Mouse (Mus musculus) heart, embryonic 13.5 days (tissue): ENCODE measurements at regions not wholly inside any gene's neighbourhood (a gene's known extent, or its start where the extent isn't known, plus 50 kb on each side); places are given as distances from the start of the nearest gene placed in this dataset.

Experiments used
- ATAC-seq: fragments of 200-750 bp; cut with Nextera tagmentation; 2 replicates; pipeline ENCODE4 v1.8.0; 2017; ENCODE audit warnings: moderate TSS enrichment; ENCODE audit not compliant: insufficient number of reproducible peaks, low FRiP score, low TSS enrichment; ENCODE audit errors: extremely low read depth
- H3K27ac ChIP-seq: fragments of 300-500 bp; sonication (generic); replicated peaks from 2 replicates; pipeline ENCODE4 v1.5.1; 2015; ENCODE audit warnings: moderate library complexity, mild to moderate bottlenecking, inconsistent platforms
- H3K27me3 ChIP-seq: fragments of 300-500 bp; sonication (generic); replicated peaks from 2 replicates; pipeline ENCODE4 v1.6.1; 2015; ENCODE audit warnings: mild to moderate bottlenecking, inconsistent platforms
- H3K36me3 ChIP-seq: fragments of 300-500 bp; sonication (generic); 2 replicates; pipeline ENCODE4 v1.6.1; 2015; ENCODE audit warnings: mild to moderate bottlenecking, inconsistent platforms
- H3K4me1 ChIP-seq: fragments of 300-500 bp; sonication (generic); 2 replicates; pipeline ENCODE4 v1.6.1; 2015; ENCODE audit warnings: inconsistent platforms
- H3K4me2 ChIP-seq: fragments of 300-500 bp; sonication (generic); 2 replicates; pipeline ENCODE4 v1.6.1; 2015; ENCODE audit warnings: inconsistent platforms, mild to moderate bottlenecking, moderate library complexity
- H3K4me3 ChIP-seq: fragments of 300-500 bp; sonication (generic); 2 replicates; pipeline ENCODE4 v1.5.1; 2015; ENCODE audit warnings: moderate library complexity, mild to moderate bottlenecking, inconsistent platforms
- H3K9ac ChIP-seq: fragments of 300-500 bp; sonication (generic); 2 replicates; pipeline ENCODE4 v1.6.1; 2015; ENCODE audit warnings: inconsistent platforms, mild to moderate bottlenecking, moderate library complexity
- H3K9me3 ChIP-seq: fragments of 300-500 bp; sonication (generic); 2 replicates; pipeline ENCODE4 v1.6.1; 2016; ENCODE audit warnings: inconsistent platforms
- WGBS: fragments of 180-500 bp; shearing (Covaris S2); methylation state at CpG from one replicate; pipeline ENCODE4 v1.1.7; 2015; ENCODE audit warnings: mixed read lengths; 5-methylcytosine and 5-hydroxymethylcytosine counted together

GRCm38 (mm10) chr16:39379959-39380358 lies 487.5 kb downstream of the Igsf11 start:
- Histone ChIP-seq H3K27me3 (no peaks in the 10 kb centered on the region), H3K36me3 (no peaks in the 10 kb centered on the region), H3K4me1 (no peaks in the 10 kb centered on the region), H3K4me2 (no peak overlapping the region), H3K4me3 (no peak overlapping the region), H3K9ac (no peak overlapping the region), H3K27ac (no peak overlapping the region), H3K9me3 (no peaks in the 10 kb centered on the region)
- 73% methylated on average over 7 of the region's 7 CpGs for WGBS
- ATAC-seq = no peak

GRCm38 (mm10) chr16:39389943-39390342 lies 497.5 kb downstream of the Igsf11 start:
- ATAC-seq = no peak
- Histone ChIP-seq H3K9ac (no peak overlapping the region), H3K4me3 (no peak overlapping the region), H3K4me2 (no peak overlapping the region), H3K27me3 (no peaks in the 10 kb centered on the region), H3K36me3 (no peaks in the 10 kb centered on the region), H3K27ac (no peak overlapping the region), H3K4me1 (no peaks in the 10 kb centered on the region), H3K9me3 (no peaks in the 10 kb centered on the region)
- 55% methylated on average over 5 of the region's 5 CpGs for WGBS

- WGBS = 75% methylated on average over 3 of the region's 3 CpGs
- H3K36me3 ChIP-seq = no peaks in the 10 kb centered on the region
These were observed 498.2 kb downstream of the Igsf11 start for GRCm38 (mm10) chr16:39390626-39391025.

GRCm38 (mm10) chr16:39402101-39402749 lies 509.8 kb downstream of the Igsf11 start:
- H3K4me1 ChIP-seq = no peaks in the 10 kb centered on the region
- no peak for ATAC-seq
- H3K36me3 ChIP-seq = no peaks in the 10 kb centered on the region
- no peak overlapping the region for H3K9ac ChIP-seq
- 70% methylated on average over 4 of the region's 4 CpGs for WGBS
- H3K9me3 ChIP-seq = no peaks in the 10 kb centered on the region
- H3K4me2 ChIP-seq = no peak overlapping the region
- H3K27ac ChIP-seq = no peak overlapping the region
- no peaks in the 10 kb centered on the region for H3K27me3 ChIP-seq
- no peak overlapping the region for H3K4me3 ChIP-seq

More at GRCm38 (mm10) chr16:39390626-39391025, 498.2 kb downstream of the Igsf11 start:
- no peaks in the 10 kb centered on the region for H3K4me1 ChIP-seq
- no peak overlapping the region for H3K27ac ChIP-seq
- no peak overlapping the region for H3K4me3 ChIP-seq
- H3K27me3 ChIP-seq = no peaks in the 10 kb centered on the region
- no peak overlapping the region for H3K4me2 ChIP-seq
- H3K9me3 ChIP-seq = no peaks in the 10 kb centered on the region
- no peak overlapping the region for H3K9ac ChIP-seq
- no peak for ATAC-seq

GRCm38 (mm10) chr16:39431581-39431980 lies 539.1 kb downstream of the Igsf11 start:
- Histone ChIP-seq H3K27me3 (no peaks in the 10 kb centered on the region), H3K4me3 (no peak overlapping the region), H3K4me2 (no peak overlapping the region), H3K9me3 (no peaks in the 10 kb centered on the region), H3K9ac (no peak overlapping the region), H3K36me3 (no peaks in the 10 kb centered on the region), H3K4me1 (no peaks in the 10 kb centered on the region), H3K27ac (no peak overlapping the region)
- ATAC-seq = no peak
- 82% methylated on average over 1 of the region's 1 CpGs for WGBS

- WGBS = 82% methylated on average over 2 of the region's 2 CpGs
- ATAC-seq = no peak
- Histone ChIP-seq H3K9me3 (no peaks in the 10 kb centered on the region), H3K4me2 (no peak overlapping the region), H3K36me3 (no peaks in the 10 kb centered on the region), H3K9ac (no peak overlapping the region), H3K4me1 (no peaks in the 10 kb centered on the region), H3K27ac (no peak overlapping the region), H3K4me3 (no peak overlapping the region), H3K27me3 (no peaks in the 10 kb centered on the region)
These were observed 538.4 kb upstream of the Lsamp start for GRCm38 (mm10) chr16:39445740-39446139.

- no peaks in the 10 kb centered on the region for H3K27me3 ChIP-seq
- H3K4me1 ChIP-seq = no peaks in the 10 kb centered on the region
- no peak overlapping the region for H3K9ac ChIP-seq
- no peaks in the 10 kb centered on the region for H3K9me3 ChIP-seq
- H3K4me2 ChIP-seq = no peak overlapping the region
- no peak overlapping the region for H3K27ac ChIP-seq
- no peak overlapping the region for H3K4me3 ChIP-seq
- H3K36me3 ChIP-seq = no peaks in the 10 kb centered on the region
- no peak for ATAC-seq
- WGBS = 68% methylated on average over 5 of the region's 5 CpGs
These were observed 530.6 kb upstream of the Lsamp start for GRCm38 (mm10) chr16:39453400-39454138.
